Mouse (Mus musculus) stomach, postnatal 0 days (tissue): ENCODE results near the gene Plxdc2.

Experiments
- CTCF ChIP-seq: IDR thresholded peaks from 2 replicates; pipeline ENCODE4 v1.5.1; 2016; ENCODE audit warnings: antibody characterized with exemption, low read depth, mild to moderate bottlenecking, moderate library complexity
- EP300 ChIP-seq: optimal IDR thresholded peaks from 2 replicates; pipeline ENCODE3; 2016; ENCODE audit warnings: antibody characterized with exemption

DNA sequence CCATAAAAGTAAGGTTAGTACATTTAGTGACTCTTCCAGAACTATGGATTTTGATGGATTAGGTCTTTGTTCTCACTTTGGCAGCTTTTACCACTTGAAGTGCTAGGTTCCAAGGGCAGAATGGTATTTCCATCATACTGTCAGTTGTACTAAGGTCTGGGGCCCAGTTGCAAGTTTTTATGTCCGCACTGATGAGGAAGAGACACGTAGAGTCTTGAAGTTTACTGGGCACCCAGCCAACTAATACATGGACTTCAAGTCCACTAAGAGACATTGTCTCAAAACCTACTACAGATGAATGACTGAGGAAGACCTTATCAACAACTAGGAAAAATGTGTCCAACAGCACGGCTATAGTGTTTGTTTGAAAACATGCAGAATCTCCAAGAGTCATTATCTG is 242.1 kb downstream of the Plxdc2 start:
- no peak for TF ChIP-seq CTCF
- no peak for TF ChIP-seq EP300
